ENCODE assay signal across 10 mouse cellular contexts in the genomic region with DNA sequence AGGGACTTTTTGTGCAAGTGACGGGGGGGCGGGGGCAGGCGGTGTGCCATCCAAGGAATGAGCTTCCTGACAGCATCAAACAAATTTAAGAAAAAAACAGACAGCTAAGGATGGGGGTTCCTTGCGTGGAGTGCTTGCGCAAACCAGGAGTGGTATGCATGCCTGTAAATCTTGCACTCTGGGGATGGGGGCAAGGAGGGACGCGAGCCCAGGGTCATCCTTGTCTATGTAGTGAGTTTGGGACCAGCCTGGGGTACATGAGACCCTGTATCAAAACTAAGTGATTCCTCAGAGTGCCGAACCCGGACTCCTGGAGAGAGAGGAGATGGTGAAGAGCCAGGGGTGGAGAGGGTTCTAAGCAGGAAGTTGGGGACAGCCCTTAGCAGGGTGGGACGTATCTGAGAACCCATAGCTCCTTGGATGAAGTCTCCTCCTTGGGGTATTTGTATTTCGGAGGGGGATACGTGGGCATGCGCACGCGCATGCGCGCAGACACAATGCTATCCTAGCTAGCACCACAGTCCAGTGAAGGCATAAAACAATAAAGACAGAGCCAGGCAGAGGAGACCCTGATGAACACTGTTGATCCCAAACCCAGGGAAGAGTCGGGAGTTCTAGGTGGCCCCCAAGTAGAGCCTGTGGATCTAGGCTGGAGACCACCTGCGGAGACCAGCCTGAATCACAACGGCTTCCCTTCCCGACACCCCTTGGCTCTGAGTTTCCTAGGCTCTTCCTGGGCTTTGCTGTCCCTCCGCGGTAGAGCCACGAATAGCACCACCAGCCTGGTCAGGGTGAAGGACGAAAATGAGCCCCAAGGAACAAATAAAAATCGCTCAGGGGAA. TPM values are rescaled to one million over a fixed set of nuclear protein-coding genes. Genes with fewer than 3 reads are reported as not detected.
DNase-seq lines count a peak whose midpoint lies in the region; ATAC-seq lines count a peak whose summit lies in the region.
"Had no signal": no experiment of that assay in that cellular context is flagged by ENCODE, and none has a peak within 500 bp of the region (broad histone marks: within the 10 kb centered on the region; RNA-seq: fewer than 3 reads in every experiment).

No protein-coding gene starts in this region.

- H3K36me3 ChIP-seq in heart, embryonic 11.5 days (ENCODE audit: control insufficient read depth, insufficient read depth, low read length), result no peaks in the 10 kb centered on the region
- no peaks in the 10 kb centered on the region for H3K36me3 ChIP-seq in lung, embryonic 16.5 days (ENCODE audit: control insufficient read depth, insufficient read depth, low read length)
- no peaks in the 10 kb centered on the region for H3K36me3 ChIP-seq in embryonic facial prominence, embryonic 14.5 days (ENCODE audit: control insufficient read depth, insufficient read depth, low read length)
- H3K36me3 ChIP-seq in limb, embryonic 10.5 days, result no peaks in the 10 kb centered on the region

- H3K4me3 ChIP-seq in heart, embryonic 11.5 days (ENCODE audit: low read depth, low read length), result no peak overlapping the region
- H3K4me3 ChIP-seq in lung, embryonic 16.5 days (ENCODE audit: low read length), result no peak overlapping the region
- H3K4me3 ChIP-seq in embryonic facial prominence, embryonic 14.5 days (ENCODE audit: low read depth, low read length), result no peak overlapping the region
- peak overlapping the region; percentile 12; the same call in 1 of the 2 replicates for H3K4me3 ChIP-seq in limb, embryonic 10.5 days

- WGBS in heart, embryonic 11.5 days (ENCODE audit: insufficient replicate concordance), result 57% methylated on average over 26 of the region's 26 CpGs
- 63% methylated on average over 26 of the region's 26 CpGs for WGBS in lung, embryonic 16.5 days
- 68% methylated on average over 26 of the region's 26 CpGs for WGBS in embryonic facial prominence, embryonic 14.5 days
- WGBS in limb, embryonic 10.5 days, result 71% methylated on average over 26 of the region's 26 CpGs

- no peak overlapping the region for H3K4me2 ChIP-seq in heart, embryonic 11.5 days
- H3K4me2 ChIP-seq in lung, embryonic 16.5 days (ENCODE audit: low read depth, low read length), result 0 out of 2 replicates have a peak overlapping the region, but pooled peaks have one; percentile 20
- H3K4me2 ChIP-seq in embryonic facial prominence, embryonic 14.5 days (ENCODE audit: low read depth, low read length), result peak overlapping the region; percentile 18; the same call in 1 of the 2 replicates

- H3K4me1 ChIP-seq in heart, embryonic 11.5 days (ENCODE audit: control insufficient read depth, insufficient read depth, low read length), result peaks cover 8% of the 10 kb centered on the region; the same call in 1 of the 2 replicates
- H3K4me1 ChIP-seq in lung, embryonic 16.5 days (replicated peaks; ENCODE audit: control insufficient read depth, insufficient read depth, low read length), result peaks cover 5% of the 10 kb centered on the region; the same call in 1 of the 2 replicates
- no peaks in the 10 kb centered on the region for H3K4me1 ChIP-seq in embryonic facial prominence, embryonic 14.5 days (ENCODE audit: control insufficient read depth, insufficient read depth, low read length)
- H3K4me1 ChIP-seq in limb, embryonic 10.5 days, result peaks cover 23% of the 10 kb centered on the region

- 0 out of 2 replicates have a peak overlapping the region, but pooled peaks have one; percentile 57 for H3K27ac ChIP-seq in heart, embryonic 11.5 days (ENCODE audit: low read depth, low read length)
- no peak overlapping the region for H3K27ac ChIP-seq in lung, embryonic 16.5 days (ENCODE audit: low read length)
- no peak overlapping the region for H3K27ac ChIP-seq in embryonic facial prominence, embryonic 14.5 days (replicated peaks; ENCODE audit: low read depth, low read length)
- no peak overlapping the region for H3K27ac ChIP-seq in limb, embryonic 10.5 days

- DNase-seq in heart, postnatal 25 days (ENCODE audit: low spot score), result no peak
- DNase-seq in lung, postnatal 10 days, result no peak
- DNase-seq in embryonic facial prominence, embryonic 14.5 days (ENCODE audit: low spot score), result no peak
- DNase-seq in limb, embryonic 10.5 days (ENCODE audit: low spot score), result no peak
- no peak for DNase-seq in kidney, adult 9 months

- no peaks in the 10 kb centered on the region for H3K9me3 ChIP-seq in heart, embryonic 11.5 days (replicated peaks; ENCODE audit: control insufficient read depth, low read length)
- no peaks in the 10 kb centered on the region for H3K9me3 ChIP-seq in lung, embryonic 16.5 days (ENCODE audit: control insufficient read depth, low read length)
- no peaks in the 10 kb centered on the region for H3K9me3 ChIP-seq in embryonic facial prominence, embryonic 14.5 days (ENCODE audit: control insufficient read depth, low read length)
- H3K9me3 ChIP-seq in limb, embryonic 10.5 days (replicated peaks), result no peaks in the 10 kb centered on the region

- no peaks in the 10 kb centered on the region for H3K27me3 ChIP-seq in heart, embryonic 11.5 days (ENCODE audit: control insufficient read depth, insufficient read depth, low read length)
- H3K27me3 ChIP-seq in lung, embryonic 16.5 days (ENCODE audit: control insufficient read depth, insufficient read depth, low read depth, low read length), result no peaks in the 10 kb centered on the region
- H3K27me3 ChIP-seq in embryonic facial prominence, embryonic 14.5 days (replicated peaks; ENCODE audit: control insufficient read depth, insufficient read depth, low read length), result no peaks in the 10 kb centered on the region
- H3K27me3 ChIP-seq in limb, embryonic 10.5 days (ENCODE audit: low read depth, poor library complexity, severe bottlenecking), result peaks cover 7% of the 10 kb centered on the region; the same call in 1 of the 2 replicates

- intact Hi-C loops in heart, postnatal 25 days (cut with DNase I), result no loop called here

- no peak overlapping the region for H3K9ac ChIP-seq in heart, embryonic 11.5 days (ENCODE audit: low read depth, low read length)
- H3K9ac ChIP-seq in lung, embryonic 16.5 days (ENCODE audit: low read length), result 0 out of 2 replicates have a peak overlapping the region, but pooled peaks have one; percentile 11
- no peak overlapping the region for H3K9ac ChIP-seq in embryonic facial prominence, embryonic 14.5 days (ENCODE audit: low read depth, low read length)

- peak; percentile 14; the same call in 1 of the 2 replicates for ATAC-seq in heart, embryonic 11.5 days (replicated peaks; ENCODE audit: insufficient number of reproducible peaks, low FRiP score, low TSS enrichment)
- ATAC-seq in lung, embryonic 16.5 days (ENCODE audit: low read depth), result no peak
- no peak for ATAC-seq in embryonic facial prominence, embryonic 14.5 days (ENCODE audit: low read depth)
- no peak for ATAC-seq in granulocyte monocyte progenitor cell, adult 5-6 weeks (replicated peaks; ENCODE audit: poor library complexity, severe bottlenecking)

RNA-seq across cellular contexts. Expression of gene Myl2, which starts 10.6 kb away (rescaled TPM):
- polyA plus RNA-seq in heart, embryonic 11.5 days (2014; fragmentation: Nextera tagmentation; extraction: Ambion mirVana), result 6,790 and 6,847 TPM in 2 replicates
- total RNA-seq in heart, postnatal 25 days (2021), result over 10,000 TPM; 18,094 to 20,102 TPM
- 12.4 and 12.7 TPM in 2 replicates for polyA plus RNA-seq in lung, embryonic 16.5 days (2015; fragmentation: Nextera tagmentation; extraction: Ambion mirVana)
- polyA plus RNA-seq in embryonic facial prominence, embryonic 14.5 days (2014; fragmentation: Nextera tagmentation; extraction: Ambion mirVana), result 37.4 and 56.5 TPM in 2 replicates
- polyA plus RNA-seq in limb, embryonic 10.5 days (2016; fragmentation: Nextera tagmentation; extraction: Ambion mirVana), result 3.1 TPM in 2 replicates
- total RNA-seq in granulocyte monocyte progenitor cell, adult 5-6 weeks (2014; fragmentation: Nextera tagmentation), result not detected in 2 replicates
- not detected in 2 replicates for total RNA-seq in granulocyte monocyte progenitor cell, adult 5-6 weeks (2017)
- total RNA-seq: CH12.LX had no signal
- polyA plus RNA-seq: liver, adult 2 months had no signal

RNA-seq across cellular contexts. Expression of gene Ccdc63, which starts 29.3 kb away (rescaled TPM):
- polyA plus RNA-seq in heart, embryonic 11.5 days (2014; fragmentation: Nextera tagmentation; extraction: Ambion mirVana), result 0.47 and 0.51 TPM in 2 replicates
- total RNA-seq in heart, postnatal 25 days (2021), result not detected
- polyA plus RNA-seq in lung, embryonic 16.5 days (2015; fragmentation: Nextera tagmentation; extraction: Ambion mirVana), result 0.04 TPM in 1 of 2 replicates, not detected in the other
- 0.43 TPM in 1 of 2 replicates, not detected in the other for polyA plus RNA-seq in embryonic facial prominence, embryonic 14.5 days (2014; fragmentation: Nextera tagmentation; extraction: Ambion mirVana)
- polyA plus RNA-seq in limb, embryonic 10.5 days (2016; fragmentation: Nextera tagmentation; extraction: Ambion mirVana), result not detected in 2 replicates
- 1.1 and 2.0 TPM in 2 replicates for total RNA-seq in granulocyte monocyte progenitor cell, adult 5-6 weeks (2014; fragmentation: Nextera tagmentation)
- total RNA-seq in granulocyte monocyte progenitor cell, adult 5-6 weeks (2017), result 0.60 TPM in 1 of 2 replicates, not detected in the other
- total RNA-seq: liver, adult 2 months had no signal
- polyA plus RNA-seq: liver, adult 2 months had no signal

RNA-seq across cellular contexts. Expression of gene Ppp1cc, which starts 46.8 kb away (rescaled TPM):
- polyA plus RNA-seq in heart, embryonic 11.5 days (2014; fragmentation: Nextera tagmentation; extraction: Ambion mirVana), result 216 and 225 TPM in 2 replicates
- total RNA-seq in heart, postnatal 25 days (2021), result 100 to 1,000 TPM; 113 to 128 TPM
- polyA plus RNA-seq in lung, embryonic 16.5 days (2015; fragmentation: Nextera tagmentation; extraction: Ambion mirVana), result 214 and 259 TPM in 2 replicates
- 222 and 231 TPM in 2 replicates for polyA plus RNA-seq in embryonic facial prominence, embryonic 14.5 days (2014; fragmentation: Nextera tagmentation; extraction: Ambion mirVana)
- 373 and 383 TPM in 2 replicates for polyA plus RNA-seq in limb, embryonic 10.5 days (2016; fragmentation: Nextera tagmentation; extraction: Ambion mirVana)
- total RNA-seq in granulocyte monocyte progenitor cell, adult 5-6 weeks (2014; fragmentation: Nextera tagmentation), result 284 and 366 TPM in 2 replicates
- total RNA-seq in granulocyte monocyte progenitor cell, adult 5-6 weeks (2017), result 247 and 254 TPM in 2 replicates

Comparison
In these comparisons a context has a peak if more than half of its experiments do, and no peak if none do; other contexts are left out.
1. RNA of gene Myl2, which starts 10.6 kb away (polyA plus RNA-seq): 6,790 to 6,847 TPM in heart, embryonic 11.5 days; 37.4 to 56.5 TPM in embryonic facial prominence, embryonic 14.5 days, 12.4 to 12.7 TPM in lung, embryonic 16.5 days and 3.1 TPM in limb, embryonic 10.5 days; every median in the first group is over 100 times any median in the second.